Mouse (Mus musculus): ENCODE data around the gene Aoah.

The Aoah gene

DNA sequence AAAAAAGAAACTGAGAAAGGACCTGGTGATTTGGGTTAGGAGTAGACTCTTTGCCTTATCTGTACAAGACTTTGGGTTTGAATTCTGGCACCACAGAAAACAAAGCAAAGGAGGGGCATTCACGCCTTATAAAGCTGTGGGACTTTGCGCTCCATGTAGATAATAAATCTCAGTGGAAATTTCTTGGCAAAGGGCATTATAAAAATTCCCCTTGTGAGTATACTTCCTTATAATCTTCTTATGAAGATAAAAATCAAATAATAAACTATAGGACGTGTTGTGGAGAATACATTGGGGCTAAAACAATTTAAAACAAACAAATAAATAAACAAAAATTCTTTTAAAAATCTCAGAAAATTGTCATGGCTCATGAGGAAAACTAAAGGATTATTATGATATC lies 280.9 kb downstream of the Aoah start, which contains the start of gene Olfr1370:
Gene Olfr1370 (minus strand): TSS at position 101 of the 400 bp plus-strand sequence.
- no peak for DNase-seq (ENCODE audit: low spot score in 2 of 2)

DNA sequence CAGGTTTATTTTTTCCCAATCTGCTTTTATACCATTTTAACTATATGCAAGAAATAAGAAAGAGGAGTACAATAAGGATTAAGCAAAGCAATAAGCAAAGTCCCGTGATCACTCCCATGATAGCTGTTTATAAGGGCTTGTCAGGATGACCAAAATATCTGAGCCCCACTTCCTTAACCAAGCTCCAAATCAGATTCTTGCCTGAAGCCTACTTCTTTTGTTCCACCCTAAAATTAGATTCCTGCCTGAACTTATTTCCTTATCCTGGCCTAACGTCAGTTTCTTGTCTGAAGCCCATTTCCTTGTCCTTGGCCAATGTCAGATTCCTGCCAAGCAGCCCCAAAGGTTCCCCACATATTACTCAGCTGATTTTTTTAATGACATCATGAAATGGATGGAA lies 288.8 kb downstream of the Aoah start:
- no peak for DNase-seq (ENCODE audit: low spot score in 2 of 2)
